Mouse (Mus musculus) adrenal gland, adult 18-20 months (tissue): ENCODE measurements around the gene Olfr1510. TPM values are rescaled to one million over a fixed set of nuclear protein-coding genes. Genes with fewer than 3 reads are reported as not detected.
"Not testable (repeated sequence)": the region's sequence is repeated elsewhere in the genome, so short reads cannot be mapped to it uniquely, and the experiment has no call there.

ENCODE experiments used
- DNase-seq, 2 experiments: peaks; one replicate each; pipeline ENCODE4 v3.0.0; 2021 to 2022; ENCODE audit warnings: low spot score in 2 of 2
- long read RNA-seq, 2 experiments: library from polyadenylated mRNA; stranded (forward); transcript quantifications; one replicate each; pipeline ENCODE4 v2.0.0; 2021
- total RNA-seq, 2 experiments: library from RNA; stranded (reverse); gene quantifications; 1 replicate in 1 of 2; 2 replicates in 1 of 2; pipeline ENCODE4 v1.2.3; 2021

Olfr1510 gene
- total RNA-seq = not detected
- long read RNA-seq, experiment 1 = 0 reads
- long read RNA-seq, experiment 2 = 0 reads

- DNase-seq = no peak
Observed at GRCm38 (mm10) chr14:52414273-52414672, at the start of gene Olfr1510. TSS of gene Olfr1510 (minus strand) at chr14:52414373.

- DNase-seq = no peak
Observed at GRCm38 (mm10) chr14:52461928-52462327, 47.8 kb upstream of the Olfr1510 start.

- no peak for DNase-seq
Observed at GRCm38 (mm10) chr14:52451138-52451537, 37.0 kb upstream of the Olfr1510 start.

- no peak for DNase-seq
Observed at GRCm38 (mm10) chr14:52442690-52443089, 28.5 kb upstream of the Olfr1510 start, which contains the start of gene Olfr1509. TSS of gene Olfr1509 (plus strand) at chr14:52442990.

GRCm38 (mm10) chr14:52427686-52428085 is 13.5 kb upstream of the Olfr1510 start:
- no peak for DNase-seq

GRCm38 (mm10) chr14:52410142-52410919 is 3.8 kb downstream of the Olfr1510 start:
- not testable (repeated sequence) for DNase-seq

- no peak for DNase-seq
Observed at GRCm38 (mm10) chr14:52397279-52397678, 16.9 kb downstream of the Olfr1510 start, which contains the start of gene Olfr1511. TSS of gene Olfr1511 (minus strand) at chr14:52397379.

GRCm38 (mm10) chr14:52390084-52390848 is 23.9 kb downstream of the Olfr1510 start:
- not testable (repeated sequence) for DNase-seq

GRCm38 (mm10) chr14:52379068-52379467 is 35.1 kb downstream of the Olfr1510 start, which contains the start of gene Olfr1512:
TSS of gene Olfr1512 (minus strand) at chr14:52379168.
- no peak for DNase-seq

- no peak for DNase-seq
Observed at GRCm38 (mm10) chr14:52368741-52369140, 45.4 kb downstream of the Olfr1510 start.

Other genes starting within 250 kb of the Olfr1510 start
- gene Supt16, start 217.0 kb downstream of the Olfr1510 start, total RNA-seq = 10 to 100 TPM; 51.5 to 53.1 TPM
- 10 to 100 TPM; 69.1 to 80.0 TPM for gene Chd8, start 156.6 kb downstream of the Olfr1510 start, total RNA-seq
- gene Tox4, start 135.2 kb downstream of the Olfr1510 start, total RNA-seq = 10 to 100 TPM; 64.5 to 66.0 TPM
- 10 to 100 TPM; 31.4 to 37.6 TPM for gene Rab2b, start 134.8 kb downstream of the Olfr1510 start, total RNA-seq
- gene Mettl3, start 109.2 kb downstream of the Olfr1510 start, total RNA-seq = 10 to 100 TPM; 36.6 to 46.3 TPM
- gene Sall2, start 85.6 kb downstream of the Olfr1510 start, total RNA-seq = 1 to 10 TPM; 4.6 to 5.2 TPM
- not detected for gene Olfr1513, start 58.0 kb downstream of the Olfr1510 start, total RNA-seq
- not detected for gene Olfr1512, start 35.2 kb downstream of the Olfr1510 start, total RNA-seq
- not detected for gene Olfr1511, start 17.0 kb downstream of the Olfr1510 start, total RNA-seq
- not detected for gene Olfr1509, start 28.6 kb upstream of the Olfr1510 start, total RNA-seq
- gene Olfr1508, start 53.1 kb upstream of the Olfr1510 start, total RNA-seq = not detected
- not detected for gene Olfr1507, start 81.4 kb upstream of the Olfr1510 start, total RNA-seq